Mouse (Mus musculus) MEL (cell line): ENCODE results near the gene Gzmm. TPM values are rescaled to one million over a fixed set of nuclear protein-coding genes. Genes with fewer than 3 reads are reported as not detected.

Experiments
- DNase-seq: peaks from one replicate; pipeline ENCODE4 v3.0.0; 2011; ENCODE audit warnings: low read depth, low spot score
- H3K27ac ChIP-seq: 2 replicates; pipeline ENCODE4 v1.5.1; 2012; ENCODE audit warnings: low read depth, mild to moderate bottlenecking, control low read depth, low read length, moderate library complexity; ENCODE audit not compliant: control insufficient read depth
- H3K27me3 ChIP-seq, 2 experiments: fragments of 150-350 bp in 1 of 2; sonication (generic) in 1 of 2; 2 replicates each; pipeline ENCODE4 v1.6.1; 2012; ENCODE audit warnings: low read length in 2 of 2, mild to moderate bottlenecking in 2 of 2, improper control_type of control experiment in 1 of 2, moderate library complexity in 1 of 2; ENCODE audit not compliant: insufficient read depth in 2 of 2, control insufficient read depth in 1 of 2
- H3K36me3 ChIP-seq, 2 experiments: 2 replicates each; pipeline ENCODE4 v1.6.1; 2012 to 2014; ENCODE audit warnings: low read length in 2 of 2, improper control_type of control experiment in 1 of 2, inconsistent platforms in 1 of 2, mild to moderate bottlenecking in 1 of 2; ENCODE audit not compliant: insufficient read depth in 2 of 2, control insufficient read depth in 1 of 2
- H3K4me1 ChIP-seq, 2 experiments: fragments of 150-350 bp in 1 of 2; sonication (generic) in 1 of 2; 2 replicates each; pipeline ENCODE4 v1.6.1; 2012; ENCODE audit warnings: low read length in 2 of 2, improper control_type of control experiment in 1 of 2, mild to moderate bottlenecking in 1 of 2; ENCODE audit not compliant: insufficient read depth in 2 of 2, control insufficient read depth in 1 of 2
- H3K4me3 ChIP-seq, 2 experiments: fragments of 150-350 bp in 1 of 2; sonication (generic) in 1 of 2; 2 replicates each; pipeline ENCODE4 v1.5.1; 2012; ENCODE audit warnings: low read depth in 2 of 2, low read length in 2 of 2, mild to moderate bottlenecking in 2 of 2, moderate library complexity in 2 of 2, control low read depth in 1 of 2, improper control_type of control experiment in 1 of 2; ENCODE audit not compliant: control insufficient read depth in 1 of 2, insufficient read depth in 1 of 2
- H3K79me2 ChIP-seq: 2 replicates; pipeline ENCODE4 v1.6.1; 2012; ENCODE audit warnings: mild to moderate bottlenecking, low read length, moderate library complexity; ENCODE audit not compliant: control insufficient read depth, poor library complexity, insufficient read depth
- H3K9ac ChIP-seq: 2 replicates; pipeline ENCODE4 v1.6.1; 2012; ENCODE audit warnings: low read depth, mild to moderate bottlenecking, control low read depth, low read length, moderate library complexity; ENCODE audit not compliant: control insufficient read depth, poor library complexity, severe bottlenecking
- H3K9me3 ChIP-seq: fragments of 150-350 bp; sonication (generic); replicated peaks from 2 replicates; pipeline ENCODE4 v1.6.1; 2012; ENCODE audit warnings: mild to moderate bottlenecking, low read length, improper control_type of control experiment, moderate library complexity; ENCODE audit not compliant: insufficient read depth
- BHLHE40 ChIP-seq: IDR thresholded peaks from 2 replicates; pipeline ENCODE4 v1.6.1; 2012; ENCODE audit warnings: low read depth, mild to moderate bottlenecking, inconsistent platforms, low read length, improper control_type of control experiment, borderline replicate concordance
- CHD2 ChIP-seq: IDR thresholded peaks from 2 replicates; pipeline ENCODE4 v1.6.1; 2011; ENCODE audit warnings: low read length, improper control_type of control experiment
- CTCF ChIP-seq, 3 experiments: IDR thresholded peaks in 2 of 3; conservative IDR thresholded peaks in 1 of 3; 2 replicates each; pipeline ENCODE4 v1.5.1; 2011 to 2012; ENCODE audit warnings: low read length in 3 of 3, low read depth in 2 of 3, mild to moderate bottlenecking in 2 of 3, improper control_type of control experiment in 1 of 3, inconsistent platforms in 1 of 3, mixed read lengths in 1 of 3, moderate library complexity in 1 of 3; ENCODE audit not compliant: control insufficient read depth in 1 of 3, insufficient read depth in 1 of 3, poor library complexity in 1 of 3, severe bottlenecking in 1 of 3
- E2F4 ChIP-seq: IDR thresholded peaks from 2 replicates; pipeline ENCODE4 v1.6.1; 2011; ENCODE audit warnings: low read depth, low read length, improper control_type of control experiment, borderline replicate concordance
- EP300 ChIP-seq, 2 experiments: IDR thresholded peaks; 2 replicates each; pipeline ENCODE4 v1.6.1; 2011; ENCODE audit warnings: improper control_type of control experiment in 2 of 2, low read length in 2 of 2, low read depth in 1 of 2, mild to moderate bottlenecking in 1 of 2
- ETS1 ChIP-seq: IDR thresholded peaks from 2 replicates; pipeline ENCODE4 v1.6.1; 2012; ENCODE audit warnings: low read depth, mild to moderate bottlenecking, inconsistent platforms, low read length, improper control_type of control experiment, moderate library complexity
- GATA1 ChIP-seq: IDR thresholded peaks from 2 replicates; pipeline ENCODE4 v1.6.1; 2011; ENCODE audit warnings: low read depth, low read length, improper control_type of control experiment
- JUND ChIP-seq: IDR thresholded peaks from 2 replicates; pipeline ENCODE4 v1.6.1; 2011; ENCODE audit warnings: low read depth, mild to moderate bottlenecking, improper control_type of control experiment, low read length
- NELFE ChIP-seq: IDR thresholded peaks from 2 replicates; pipeline ENCODE4 v1.6.1; 2011; ENCODE audit warnings: low read depth, low read length, improper control_type of control experiment
- NRF1 ChIP-seq: IDR thresholded peaks from 2 replicates; pipeline ENCODE4 v1.6.1; 2014; ENCODE audit warnings: low read depth, mild to moderate bottlenecking, inconsistent platforms, low read length, improper control_type of control experiment, moderate library complexity; ENCODE audit not compliant: poor library complexity, insufficient read depth, severe bottlenecking
- RAD21 ChIP-seq: IDR thresholded peaks from 2 replicates; pipeline ENCODE4 v1.6.1; 2011; ENCODE audit warnings: mild to moderate bottlenecking, low read depth, low read length, improper control_type of control experiment
- SIN3A ChIP-seq: IDR thresholded peaks from 2 replicates; pipeline ENCODE4 v1.6.1; 2012; ENCODE audit warnings: low read length, improper control_type of control experiment, inconsistent platforms
- USF1 ChIP-seq: IDR thresholded peaks from 2 replicates; pipeline ENCODE4 v1.6.1; 2014; ENCODE audit warnings: low read depth, mild to moderate bottlenecking, inconsistent platforms, low read length, improper control_type of control experiment, moderate library complexity
- ZC3H11A ChIP-seq: IDR thresholded peaks from 2 replicates; pipeline ENCODE4 v1.6.1; 2012; ENCODE audit warnings: low read depth, mild to moderate bottlenecking, inconsistent platforms, low read length, improper control_type of control experiment
- polyA plus RNA-seq, 2 experiments: library from polyadenylated mRNA; stranded (reverse) in 1 of 2; unstranded in 1 of 2; fragments of >175 nt in 1 of 2; fragments of >200 nt in 1 of 2; gene quantifications; 2 replicates each; pipeline versions ENCODE4 v1.2.1 to v1.2.4; 2012; ENCODE audit warnings: low replicate concordance in 2 of 2, low read depth in 1 of 2; ENCODE audit not compliant: insufficient read length in 2 of 2, insufficient read depth in 1 of 2, missing spikeins in 1 of 2
- total RNA-seq: library from RNA; depleted of rRNA; stranded (reverse); fragments of 300-350 nt; gene quantifications from 2 replicates; pipeline ENCODE4 v1.2.3, GENCODE M21; 2012

Gene Gzmm
- total and polyA plus RNA-seq, 3 experiments, result 2.3 to 2.5 TPM; not detected in 1

GRCm38 (mm10) chr10:79712499-79713126, 23.8 kb downstream of the Gzmm start (continued):
- peak; percentile 52; the same call in 1 of the 2 replicates for TF ChIP-seq BHLHE40
- TF ChIP-seq CHD2, result 0 out of 2 replicates have a peak, but pooled peaks have one; percentile 21
- peak; percentile 52; the same call in 1 of the 2 replicates for TF ChIP-seq ETS1
- TF ChIP-seq JUND, result no peak
- TF ChIP-seq RAD21, result peak; percentile 18
- TF ChIP-seq CTCF (IDR thresholded peaks at IDR 0.05 in 2 of 3, conservative IDR thresholded peaks at IDR 0.05 in 1 of 3; ENCODE audit: control insufficient read depth in 1 of 3, insufficient read depth in 1 of 3, low read depth in 2 of 3, low read length in 3 of 3, poor library complexity in 1 of 3, severe bottlenecking in 1 of 3), result peak; percentile 75 to 94 (median 84)
- TF ChIP-seq SIN3A, result no peak; the same call in 1 of the 2 replicates
- no peak for TF ChIP-seq USF1
- peak in 1 of 2 experiments; percentile 70; a peak in 2 of 4 replicates for TF ChIP-seq EP300 (IDR thresholded peaks at IDR 0.05; ENCODE audit: low read depth in 1 of 2, low read length in 2 of 2)
- 0 out of 2 replicates have a peak, but pooled peaks have one; percentile 7 for TF ChIP-seq NRF1

DNA sequence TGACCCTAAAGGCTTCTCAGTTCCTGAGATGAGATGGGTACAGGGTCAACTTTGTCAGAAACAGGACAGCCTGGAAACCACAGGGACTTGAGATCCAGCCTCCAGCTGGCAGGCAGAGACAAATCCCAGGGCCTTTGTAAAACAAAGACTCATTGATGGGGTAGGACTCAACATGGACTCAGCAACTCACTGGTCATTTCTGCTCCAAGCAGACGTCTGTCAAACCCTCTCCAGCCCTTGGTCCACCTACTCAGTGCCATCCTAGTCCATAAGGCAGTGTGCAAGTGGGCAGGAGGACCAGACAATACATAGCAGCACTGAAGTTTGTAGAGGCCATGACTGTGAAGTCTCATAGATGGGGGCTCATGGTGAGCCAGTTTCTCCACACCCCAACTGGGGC, 24.3 kb downstream of the Gzmm start:
- no peak overlapping the region for H3K9ac ChIP-seq

GRCm38 (mm10) chr10:79714996-79715395, 26.2 kb downstream of the Gzmm start:
- Histone ChIP-seq H3K9ac (no peak overlapping the region), H3K36me3 (peaks cover 0 to 6% of the 10 kb centered on the region in 2 experiments; a peak in 2 of 4 replicates), H3K79me2 (no peaks in the 10 kb centered on the region), H3K4me3 (no peak overlapping the region), H3K9me3 (no peaks in the 10 kb centered on the region), H3K4me1 (peaks cover 0 to 9% of the 10 kb centered on the region in 2 experiments; a peak in 2 of 4 replicates), H3K27me3 (no peaks in the 10 kb centered on the region; a peak in 1 of 4 replicates), H3K27ac (no peak overlapping the region)
- DNase-seq, result no peak
- TF ChIP-seq E2F4, result no peak
- TF ChIP-seq ZC3H11A, result no peak

More for the DNA sequence above, 24.3 kb downstream of the Gzmm start:
- Histone ChIP-seq H3K4me1 (peaks cover 0 to 9% of the 10 kb centered on the region in 2 experiments; a peak in 2 of 4 replicates), H3K36me3 (peaks cover 0 to 6% of the 10 kb centered on the region in 2 experiments; a peak in 2 of 4 replicates), H3K27ac (no peak overlapping the region), H3K79me2 (peaks cover 4% of the 10 kb centered on the region), H3K4me3 (no peak overlapping the region), H3K27me3 (no peaks in the 10 kb centered on the region), H3K9me3 (no peaks in the 10 kb centered on the region)
- TF ChIP-seq GATA1, result no peak
- TF ChIP-seq NELFE, result peak; percentile 37; the same call in 1 of the 2 replicates
- peak; percentile 51 for DNase-seq
